Mouse (Mus musculus) adrenal gland, adult (tissue): Measurements from ENCODE around the gene Prrc2b.

Experiments
- DNase-seq, 2 experiments: peaks; one replicate each; pipeline ENCODE4 v3.0.0; 2022 to 2023; ENCODE audit warnings: low spot score in 1 of 2; ENCODE audit not compliant: inconsistent age in 2 of 2

Prrc2b gene

GRCm38 (mm10) chr2:32181364-32181763, 30.5 kb downstream of the Prrc2b start:
- peak in 1 of 2 experiments; percentile 39 for DNase-seq

- peak in 1 of 2 experiments; percentile 21 for DNase-seq
These were observed 31.2 kb downstream of the Prrc2b start for GRCm38 (mm10) chr2:32182119-32182518.

GRCm38 (mm10) chr2:32182676-32183296, 31.9 kb downstream of the Prrc2b start:
- DNase-seq = peak in 1 of 2 experiments; percentile 34

GRCm38 (mm10) chr2:32187019-32187551, 36.2 kb downstream of the Prrc2b start:
- no peak for DNase-seq

- no peak for DNase-seq
These were observed 36.8 kb downstream of the Prrc2b start for GRCm38 (mm10) chr2:32187649-32188048.

GRCm38 (mm10) chr2:32189060-32189681, 38.3 kb downstream of the Prrc2b start:
- no peak for DNase-seq

- DNase-seq = no peak
These were observed 39.7 kb downstream of the Prrc2b start for GRCm38 (mm10) chr2:32190620-32191019.

GRCm38 (mm10) chr2:32191872-32192507, 41.1 kb downstream of the Prrc2b start:
- DNase-seq = peak; percentile 65 to 80

- no peak for DNase-seq
These were observed 48.1 kb downstream of the Prrc2b start for GRCm38 (mm10) chr2:32198977-32199376.

GRCm38 (mm10) chr2:32200033-32200432, 49.2 kb downstream of the Prrc2b start:
- no peak for DNase-seq

GRCm38 (mm10) chr2:32200712-32201111, 49.8 kb downstream of the Prrc2b start:
- DNase-seq = no peak

- peak; percentile 59 to 75 for DNase-seq
These were observed 50.6 kb downstream of the Prrc2b start for GRCm38 (mm10) chr2:32201527-32201926.

GRCm38 (mm10) chr2:32203853-32204252, 53.0 kb downstream of the Prrc2b start:
- DNase-seq = no peak

GRCm38 (mm10) chr2:32207682-32208081, 56.8 kb downstream of the Prrc2b start:
- no peak for DNase-seq

GRCm38 (mm10) chr2:32211689-32212088, 60.8 kb downstream of the Prrc2b start:
- DNase-seq = no peak

GRCm38 (mm10) chr2:32213000-32213399, 62.1 kb downstream of the Prrc2b start:
- DNase-seq = peak in 1 of 2 experiments; percentile 58

- no peak for DNase-seq
These were observed 64.7 kb downstream of the Prrc2b start for GRCm38 (mm10) chr2:32215576-32215975.

- DNase-seq = no peak
These were observed 65.6 kb downstream of the Prrc2b start for GRCm38 (mm10) chr2:32216506-32216905.

- peak; percentile 67 to 79 for DNase-seq
These were observed 66.8 kb downstream of the Prrc2b start for GRCm38 (mm10) chr2:32217656-32218055.

- DNase-seq = peak; percentile 45 to 70
These were observed 67.2 kb downstream of the Prrc2b start for GRCm38 (mm10) chr2:32218113-32218512.

GRCm38 (mm10) chr2:32218541-32219334, 67.9 kb downstream of the Prrc2b start:
- DNase-seq = peak in 1 of 2 experiments; percentile 61
